Mouse (Mus musculus): ENCODE results near the gene Tom1. TPM values are rescaled to one million over a fixed set of nuclear protein-coding genes. Genes with fewer than 3 reads are reported as not detected.
A peak's percentile ranks its signal among the peaks of the same experiment; 100 is the strongest.

The Tom1 gene
- polyA plus RNA-seq, 1 experiment from 2014 or later: 16.9 TPM

DNA sequence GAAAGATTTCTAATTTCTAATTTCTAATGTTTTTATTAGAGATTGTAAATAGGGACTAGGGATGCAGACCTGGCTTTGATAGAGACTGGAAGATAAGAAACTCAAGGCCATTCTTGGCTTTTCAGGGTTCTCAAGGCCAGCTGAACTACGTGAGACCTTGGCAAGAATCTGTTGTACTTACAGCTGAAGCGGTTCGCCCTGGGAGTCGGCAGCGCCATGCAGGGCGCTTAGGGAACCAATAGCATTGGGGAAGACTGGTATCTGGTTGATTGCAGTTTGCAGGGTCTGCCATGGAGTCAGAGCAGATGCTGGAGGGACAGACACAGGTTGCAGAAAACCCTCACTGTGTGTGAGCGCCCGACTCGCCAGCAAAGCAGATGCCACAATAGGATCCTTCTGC, 45.3 kb downstream of the Tom1 start:
- DNase-seq (ENCODE audit: low spot score) (no peak), ATAC-seq (no peak)
- 96% methylated on average over 9 of the region's 9 CpGs for WGBS
- Histone ChIP-seq H3K36me3 (ENCODE audit: control insufficient read depth, insufficient read depth, low read length) (no peaks in the 10 kb centered on the region), H3K4me2 (ENCODE audit: low read length) (no peak overlapping the region), H3K27me3 (replicated peaks; ENCODE audit: control insufficient read depth, insufficient read depth, low read length) (no peaks in the 10 kb centered on the region), H3K27ac (ENCODE audit: low read depth, low read length) (no peak overlapping the region), H3K4me1 (ENCODE audit: control insufficient read depth, insufficient read depth, low read length) (peaks cover 3% of the 10 kb centered on the region; the same call in 1 of the 2 replicates), H3K4me3 (ENCODE audit: low read depth, low read length) (no peak overlapping the region), H3K9me3 (replicated peaks; ENCODE audit: control insufficient read depth, low read length) (no peaks in the 10 kb centered on the region), H3K9ac (ENCODE audit: low read length) (no peak overlapping the region)

DNA sequence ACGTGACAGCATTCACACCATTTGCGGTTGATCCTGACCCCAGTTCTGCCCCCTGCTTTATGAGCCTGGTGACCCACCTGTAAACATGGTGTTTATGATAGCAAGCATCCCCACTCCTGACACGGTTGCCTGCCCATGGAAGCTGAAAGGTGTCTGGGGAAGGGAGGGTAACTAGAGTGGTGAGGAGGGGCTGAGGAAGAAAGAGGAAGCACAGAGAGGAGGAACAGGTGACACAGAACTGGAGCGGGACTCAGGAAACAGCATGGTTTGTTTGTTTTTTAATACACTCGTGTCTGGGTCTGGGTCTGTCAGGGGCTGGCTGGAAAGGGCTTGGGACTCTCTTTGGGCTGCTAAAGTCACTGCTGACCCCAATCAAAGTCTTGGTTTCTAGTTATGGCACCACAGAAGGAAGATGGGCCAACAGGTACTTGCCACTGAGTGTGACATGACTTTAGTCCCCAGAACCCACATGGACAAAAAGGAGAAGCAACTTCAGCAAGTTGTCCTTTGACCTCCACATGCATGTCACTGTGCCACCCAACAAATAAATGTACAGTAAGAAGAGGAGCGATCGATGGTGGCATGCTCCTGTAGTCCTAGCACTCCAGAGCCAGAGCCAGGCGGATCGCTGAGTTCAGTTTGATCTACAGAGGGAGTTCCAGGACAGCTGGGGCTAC, 48.0 kb downstream of the Tom1 start:
- DNase-seq (ENCODE audit: low spot score): no peak
- Histone ChIP-seq H3K27me3 (replicated peaks; ENCODE audit: control insufficient read depth, insufficient read depth, low read length) (no peaks in the 10 kb centered on the region), H3K9me3 (replicated peaks; ENCODE audit: control insufficient read depth, low read length) (no peaks in the 10 kb centered on the region), H3K9ac (ENCODE audit: low read length) (no peak overlapping the region), H3K4me1 (ENCODE audit: control insufficient read depth, insufficient read depth, low read length) (peaks cover 3% of the 10 kb centered on the region; the same call in 1 of the 2 replicates), H3K27ac (ENCODE audit: low read depth, low read length) (no peak overlapping the region), H3K4me2 (ENCODE audit: low read length) (no peak overlapping the region), H3K36me3 (ENCODE audit: control insufficient read depth, insufficient read depth, low read length) (no peaks in the 10 kb centered on the region), H3K4me3 (ENCODE audit: low read depth, low read length) (no peak overlapping the region)
- 84% methylated on average over 9 of the region's 9 CpGs for WGBS
- no peak for ATAC-seq

DNA sequence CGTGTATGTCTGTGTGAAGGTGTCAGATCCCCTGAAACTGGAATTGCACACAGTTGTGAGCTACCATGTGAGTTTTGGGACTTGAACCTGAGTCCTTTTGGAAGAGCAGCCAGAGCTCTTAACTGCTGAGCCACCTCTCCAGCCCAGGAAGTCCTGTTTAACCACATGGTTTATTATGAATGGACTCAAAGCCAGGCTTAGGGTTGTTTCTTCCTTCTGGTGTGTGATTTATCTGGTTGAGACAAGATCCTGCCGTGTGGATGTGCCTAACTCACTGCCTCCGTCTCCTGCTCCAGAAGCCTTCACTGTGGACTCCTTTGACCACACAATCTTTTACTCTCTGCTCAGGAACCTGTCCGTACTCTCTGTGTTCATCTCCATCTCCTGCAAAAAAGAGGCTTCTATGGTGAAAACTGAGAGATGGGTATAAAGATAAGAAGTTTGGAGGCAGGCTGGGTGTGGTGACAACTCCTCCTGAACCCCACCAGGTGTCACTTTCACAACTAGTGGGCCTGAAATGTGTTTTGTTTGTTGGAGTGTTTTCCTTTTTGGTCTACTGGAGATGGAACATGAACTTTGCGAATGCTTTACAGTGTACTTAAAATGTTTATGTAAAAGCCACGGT, 48.8 kb downstream of the Tom1 start:
- no peak overlapping the region for H3K27ac ChIP-seq (ENCODE audit: low read depth, low read length)
- no peaks in the 10 kb centered on the region for H3K27me3 ChIP-seq (replicated peaks; ENCODE audit: control insufficient read depth, insufficient read depth, low read length)
- no peak overlapping the region for H3K9ac ChIP-seq (ENCODE audit: low read length)
- H3K4me2 ChIP-seq (ENCODE audit: low read length): no peak overlapping the region
- H3K4me1 ChIP-seq (ENCODE audit: control insufficient read depth, insufficient read depth, low read length): peaks cover 3% of the 10 kb centered on the region; the same call in 1 of the 2 replicates
- ATAC-seq (no peak), DNase-seq (ENCODE audit: low spot score) (no peak)
- no peaks in the 10 kb centered on the region for H3K36me3 ChIP-seq (ENCODE audit: control insufficient read depth, insufficient read depth, low read length)
- H3K9me3 ChIP-seq (replicated peaks; ENCODE audit: control insufficient read depth, low read length): no peaks in the 10 kb centered on the region
- no peak overlapping the region for H3K4me3 ChIP-seq (ENCODE audit: low read depth, low read length)
- 86% methylated on average over 6 of the region's 6 CpGs for WGBS

DNA sequence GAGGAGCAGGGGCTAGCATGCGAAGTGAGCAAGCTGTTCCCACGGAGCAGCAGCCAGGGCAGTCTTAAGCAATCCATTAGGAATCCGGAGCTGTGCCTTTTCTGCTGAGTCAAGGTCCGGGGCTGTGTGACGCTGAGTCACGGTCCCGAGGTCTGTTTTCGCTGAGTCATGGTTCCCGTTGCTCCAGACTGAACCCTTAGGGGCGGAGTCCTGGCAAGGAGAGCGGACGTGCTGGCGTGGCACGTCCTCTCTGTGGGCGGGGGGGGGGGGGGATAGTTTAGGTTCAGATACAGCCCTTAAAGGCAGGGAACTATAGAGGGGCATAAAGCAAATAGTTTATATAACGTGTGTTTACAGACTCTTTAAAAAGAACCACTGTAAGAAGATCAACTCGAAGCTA, 50.3 kb downstream of the Tom1 start:
- H3K9ac ChIP-seq (ENCODE audit: low read length): no peak overlapping the region

DNA sequence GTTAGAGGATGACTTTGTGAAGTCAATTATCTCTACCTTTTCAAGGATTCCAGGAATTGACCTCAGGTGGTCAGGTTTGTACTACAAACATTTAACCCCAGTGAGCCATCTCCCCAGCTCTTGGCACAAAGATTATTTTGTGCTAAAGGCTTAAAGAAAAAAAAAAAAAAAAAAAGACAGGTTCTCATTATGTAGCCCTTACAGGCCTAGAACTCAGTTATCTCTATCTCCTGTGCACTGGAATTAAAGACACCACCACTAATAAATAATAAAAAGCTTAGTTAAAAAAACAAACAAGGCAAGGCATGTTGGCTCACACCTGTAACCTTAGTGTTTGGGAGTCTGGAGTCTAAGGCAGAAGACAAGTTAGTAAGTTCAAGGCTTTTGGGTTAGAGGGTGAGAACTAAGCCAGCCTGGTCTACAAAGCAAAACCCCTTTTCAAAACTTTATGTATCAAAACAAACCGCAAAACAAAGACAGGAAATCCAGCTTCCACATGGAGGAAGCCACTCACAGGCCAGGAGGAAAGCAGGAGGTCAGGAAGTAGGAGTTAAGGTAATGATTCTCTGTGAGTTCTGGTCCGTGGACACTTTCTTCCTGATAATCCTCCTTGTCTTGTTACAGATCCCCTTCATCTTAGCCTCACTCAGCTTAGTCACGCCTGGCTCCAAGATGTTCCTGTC, 51.0 kb downstream of the Tom1 start:
- Histone ChIP-seq H3K9ac (ENCODE audit: low read length) (no peak overlapping the region), H3K27ac (ENCODE audit: low read depth, low read length) (no peak overlapping the region), H3K4me3 (ENCODE audit: low read depth, low read length) (no peak overlapping the region), H3K4me2 (ENCODE audit: low read length) (no peak overlapping the region), H3K27me3 (replicated peaks; ENCODE audit: control insufficient read depth, insufficient read depth, low read length) (no peaks in the 10 kb centered on the region), H3K36me3 (ENCODE audit: control insufficient read depth, insufficient read depth, low read length) (no peaks in the 10 kb centered on the region), H3K9me3 (replicated peaks; ENCODE audit: control insufficient read depth, low read length) (no peaks in the 10 kb centered on the region), H3K4me1 (ENCODE audit: control insufficient read depth, insufficient read depth, low read length) (peaks cover 3% of the 10 kb centered on the region; the same call in 1 of the 2 replicates)
- ATAC-seq: no peak
- WGBS: 86% methylated on average over 3 of the region's 3 CpGs
- DNase-seq (ENCODE audit: low spot score): no peak

More for the DNA sequence above, 50.3 kb downstream of the Tom1 start:
- Histone ChIP-seq H3K4me2 (ENCODE audit: low read length) (peak overlapping the region; percentile 36), H3K27me3 (replicated peaks; ENCODE audit: control insufficient read depth, insufficient read depth, low read length) (no peaks in the 10 kb centered on the region), H3K36me3 (ENCODE audit: control insufficient read depth, insufficient read depth, low read length) (no peaks in the 10 kb centered on the region), H3K9me3 (replicated peaks; ENCODE audit: control insufficient read depth, low read length) (no peaks in the 10 kb centered on the region), H3K27ac (ENCODE audit: low read depth, low read length) (no peak overlapping the region), H3K4me1 (ENCODE audit: control insufficient read depth, insufficient read depth, low read length) (peaks cover 3% of the 10 kb centered on the region; the same call in 1 of the 2 replicates), H3K4me3 (ENCODE audit: low read depth, low read length) (no peak overlapping the region)
- WGBS: 6% methylated on average over 17 of the region's 17 CpGs
- DNase-seq (ENCODE audit: low spot score) (peak; percentile 89), ATAC-seq (peak; percentile 89)

DNA sequence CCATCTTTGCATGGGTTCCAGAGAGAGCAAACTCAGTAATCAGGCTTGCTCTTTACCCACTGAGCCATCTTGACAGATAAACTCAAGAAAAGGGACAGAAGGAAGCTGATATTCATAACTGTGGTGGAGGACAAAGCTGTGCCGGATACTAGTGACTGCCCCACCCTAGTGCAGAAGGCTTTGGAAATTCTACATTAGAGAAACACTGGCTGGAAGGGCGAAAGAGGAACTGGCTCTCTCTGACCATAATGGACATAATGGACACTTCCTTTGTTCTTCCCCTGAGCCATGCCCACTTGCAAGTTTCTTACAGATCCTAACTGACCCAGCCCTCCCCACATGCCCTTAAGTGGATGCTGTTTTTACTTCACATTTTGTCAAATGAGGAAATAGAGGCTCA, 52.5 kb downstream of the Tom1 start:
- DNase-seq (ENCODE audit: low spot score): no peak
- Histone ChIP-seq H3K36me3 (ENCODE audit: control insufficient read depth, insufficient read depth, low read length) (no peaks in the 10 kb centered on the region), H3K27me3 (replicated peaks; ENCODE audit: control insufficient read depth, insufficient read depth, low read length) (no peaks in the 10 kb centered on the region), H3K4me2 (ENCODE audit: low read length) (no peak overlapping the region), H3K4me1 (ENCODE audit: control insufficient read depth, insufficient read depth, low read length) (peaks cover 3% of the 10 kb centered on the region; the same call in 1 of the 2 replicates), H3K4me3 (ENCODE audit: low read depth, low read length) (no peak overlapping the region), H3K9ac (ENCODE audit: low read length) (no peak overlapping the region), H3K27ac (ENCODE audit: low read depth, low read length) (no peak overlapping the region), H3K9me3 (replicated peaks; ENCODE audit: control insufficient read depth, low read length) (no peaks in the 10 kb centered on the region)
- WGBS: 78% methylated on average over 2 of the region's 2 CpGs
- ATAC-seq: no peak

DNA sequence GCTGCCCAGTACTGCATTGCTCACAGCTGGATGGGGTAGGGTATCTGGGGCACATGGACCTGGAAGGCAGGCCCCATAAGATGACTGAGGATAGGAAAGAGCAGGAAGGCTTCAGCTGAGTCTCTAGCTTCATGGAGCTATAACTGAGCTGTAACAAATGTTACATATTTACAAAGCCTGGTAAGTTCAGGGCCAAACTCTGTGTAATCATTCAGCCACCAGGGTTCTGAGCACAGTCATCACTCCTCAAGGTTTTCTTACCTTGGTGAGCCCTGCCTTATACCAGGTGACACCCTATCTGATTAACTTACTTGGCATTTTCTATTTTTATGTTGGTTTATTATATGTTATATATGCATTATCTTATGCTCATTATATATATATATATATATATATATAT, 53.6 kb downstream of the Tom1 start:
- H3K4me2 ChIP-seq (ENCODE audit: low read length): no peak overlapping the region
- no peaks in the 10 kb centered on the region for H3K27me3 ChIP-seq (replicated peaks; ENCODE audit: control insufficient read depth, insufficient read depth, low read length)

DNA sequence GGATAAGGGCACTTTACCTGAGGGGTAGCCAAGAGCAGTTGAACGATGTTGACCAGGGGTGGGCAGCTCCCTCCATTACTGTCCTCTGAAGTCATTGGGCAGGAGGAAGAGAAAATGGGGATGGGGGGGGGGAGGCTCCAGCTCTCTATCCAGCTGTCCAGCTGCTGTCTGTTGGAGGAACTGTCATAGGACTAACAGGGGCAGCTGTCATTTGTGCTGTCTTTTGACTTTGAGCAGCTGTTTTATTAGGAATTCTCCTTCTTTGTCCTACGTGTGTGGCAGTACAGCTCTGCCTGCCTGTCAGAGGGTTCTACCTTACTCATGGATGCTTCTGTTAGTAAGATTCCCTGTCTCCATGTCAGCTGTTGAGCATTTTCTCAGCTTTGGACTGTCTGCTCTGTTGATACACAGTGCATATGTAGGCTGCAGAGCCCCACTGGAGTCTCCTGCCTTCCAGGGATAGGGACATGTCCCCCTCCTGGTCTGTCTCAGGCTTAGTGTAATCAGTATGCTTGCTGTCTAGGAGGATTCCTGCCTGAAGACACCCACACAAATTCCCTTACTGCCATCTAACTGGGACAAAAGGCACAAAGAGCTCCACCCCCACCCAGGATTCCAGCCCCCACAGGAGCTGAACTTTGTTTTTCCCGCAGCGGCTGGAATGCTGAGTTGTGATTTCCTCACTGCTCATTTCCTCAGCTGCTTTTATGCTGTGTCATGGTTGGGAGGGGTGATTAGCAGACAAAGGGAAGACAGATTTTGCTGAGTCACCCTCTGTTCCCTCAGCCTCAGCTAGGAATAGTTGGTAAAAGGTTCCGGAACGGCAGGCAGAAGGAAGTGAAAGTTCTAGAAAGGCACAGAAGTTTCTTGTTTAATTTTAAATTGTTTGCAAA, 55.7 kb downstream of the Tom1 start:
- Histone ChIP-seq H3K9ac (ENCODE audit: low read length) (no peak overlapping the region), H3K4me2 (ENCODE audit: low read length) (no peak overlapping the region), H3K27ac (ENCODE audit: low read depth, low read length) (peak overlapping the region; percentile 44; the same call in 1 of the 2 replicates), H3K4me3 (ENCODE audit: low read depth, low read length) (no peak overlapping the region), H3K9me3 (replicated peaks; ENCODE audit: control insufficient read depth, low read length) (no peaks in the 10 kb centered on the region), H3K27me3 (replicated peaks; ENCODE audit: control insufficient read depth, insufficient read depth, low read length) (no peaks in the 10 kb centered on the region), H3K36me3 (ENCODE audit: control insufficient read depth, insufficient read depth, low read length) (no peaks in the 10 kb centered on the region), H3K4me1 (ENCODE audit: control insufficient read depth, insufficient read depth, low read length) (0 out of 2 replicates have a peak, but pooled peaks cover 2% of the 10 kb centered on the region)
- WGBS: 29% methylated on average over 6 of the region's 6 CpGs
- ATAC-seq: no peak
- DNase-seq (ENCODE audit: low spot score): peak; percentile 84

More for the DNA sequence above, 53.6 kb downstream of the Tom1 start:
- Histone ChIP-seq H3K4me3 (ENCODE audit: low read depth, low read length) (no peak overlapping the region), H3K4me1 (ENCODE audit: control insufficient read depth, insufficient read depth, low read length) (peaks cover 3% of the 10 kb centered on the region; the same call in 1 of the 2 replicates), H3K36me3 (ENCODE audit: control insufficient read depth, insufficient read depth, low read length) (no peaks in the 10 kb centered on the region), H3K9me3 (replicated peaks; ENCODE audit: control insufficient read depth, low read length) (no peaks in the 10 kb centered on the region), H3K9ac (ENCODE audit: low read length) (no peak overlapping the region), H3K27ac (ENCODE audit: low read depth, low read length) (no peak overlapping the region)
- DNase-seq (ENCODE audit: low spot score) (no peak), ATAC-seq (no peak)

Data from forebrain, embryonic 14.5 days (tissue).